Mouse (Mus musculus): ENCODE measurements around the gene Acot13.

Acot13 gene

GRCm38 (mm10) chr13:24826116-24826515 is 5.2 kb downstream of the Acot13 start:
- no peak for DNase-seq

DNA sequence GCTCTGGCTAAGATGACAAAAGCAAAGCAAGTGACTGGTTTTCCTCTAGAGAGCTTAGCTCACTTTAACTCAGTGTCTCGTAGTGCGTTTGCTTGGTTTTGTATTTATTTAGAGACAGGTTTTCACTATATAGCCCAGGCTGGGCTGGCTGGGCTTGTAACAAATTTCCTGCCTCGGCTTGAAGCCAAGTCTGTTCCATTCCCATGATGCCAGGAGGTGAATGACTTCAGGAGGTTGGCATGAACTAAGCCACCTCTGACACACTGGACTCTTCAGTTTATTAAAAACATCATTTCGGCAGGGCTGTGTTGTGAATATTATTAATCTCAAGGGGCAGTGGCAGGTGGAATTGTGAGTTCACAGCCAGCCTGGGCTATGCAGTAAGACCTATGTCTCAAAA is 5.8 kb downstream of the Acot13 start:
- DNase-seq: no peak

GRCm38 (mm10) chr13:24824647-24825046 is 6.7 kb downstream of the Acot13 start:
- DNase-seq: no peak

DNA sequence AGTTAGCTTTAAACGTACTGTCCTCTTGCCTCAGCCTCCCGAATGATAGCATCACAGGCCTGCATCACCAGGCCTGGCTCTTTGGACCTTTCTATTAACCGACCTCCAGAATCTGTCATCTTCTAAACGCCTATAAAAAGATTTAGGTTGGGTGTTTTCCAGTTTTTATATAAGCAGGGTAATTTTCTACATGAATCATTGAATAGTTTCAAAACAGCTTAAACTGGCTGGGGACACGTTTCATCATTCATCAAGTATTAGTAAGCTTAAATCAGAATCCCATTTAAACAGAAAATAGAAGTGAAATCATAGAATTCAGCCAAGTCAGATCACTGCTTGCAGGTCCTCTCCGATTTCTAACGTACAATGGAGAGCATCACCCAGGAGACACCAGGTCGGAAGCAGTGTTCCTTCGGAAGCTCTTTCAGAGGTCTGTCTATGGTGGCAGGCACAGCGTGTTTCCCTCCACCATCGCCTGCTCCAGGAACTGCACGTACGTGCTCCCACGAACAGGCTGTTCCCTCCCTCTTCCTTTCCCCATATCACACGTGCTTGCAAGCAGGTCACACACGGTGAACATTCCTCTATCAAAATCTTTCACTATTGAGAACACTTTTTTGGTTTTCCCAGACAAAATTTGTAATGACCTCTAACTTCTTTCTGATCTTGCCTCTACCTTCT is 8.5 kb downstream of the Acot13 start:
- DNase-seq: no peak

DNA sequence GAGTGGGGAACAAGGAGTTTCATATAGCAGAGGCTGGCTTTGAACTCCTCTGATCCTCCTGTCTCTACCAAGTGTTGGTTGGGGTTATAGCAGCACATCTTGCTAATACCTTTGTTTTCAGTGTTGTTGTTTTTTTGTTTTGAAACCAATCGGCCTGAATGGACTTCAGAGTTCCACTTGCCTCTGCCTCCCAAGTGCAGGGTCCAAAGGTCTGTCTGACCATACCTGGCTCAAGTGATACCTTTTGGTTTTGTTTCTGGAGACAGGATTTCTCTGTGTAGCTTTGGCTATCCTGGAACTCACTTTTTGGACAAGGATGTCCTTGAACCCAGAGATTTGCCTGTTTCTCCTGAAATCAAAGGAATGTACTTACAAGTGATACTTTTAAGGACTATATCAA is 11.4 kb downstream of the Acot13 start:
- no peak for DNase-seq

DNA sequence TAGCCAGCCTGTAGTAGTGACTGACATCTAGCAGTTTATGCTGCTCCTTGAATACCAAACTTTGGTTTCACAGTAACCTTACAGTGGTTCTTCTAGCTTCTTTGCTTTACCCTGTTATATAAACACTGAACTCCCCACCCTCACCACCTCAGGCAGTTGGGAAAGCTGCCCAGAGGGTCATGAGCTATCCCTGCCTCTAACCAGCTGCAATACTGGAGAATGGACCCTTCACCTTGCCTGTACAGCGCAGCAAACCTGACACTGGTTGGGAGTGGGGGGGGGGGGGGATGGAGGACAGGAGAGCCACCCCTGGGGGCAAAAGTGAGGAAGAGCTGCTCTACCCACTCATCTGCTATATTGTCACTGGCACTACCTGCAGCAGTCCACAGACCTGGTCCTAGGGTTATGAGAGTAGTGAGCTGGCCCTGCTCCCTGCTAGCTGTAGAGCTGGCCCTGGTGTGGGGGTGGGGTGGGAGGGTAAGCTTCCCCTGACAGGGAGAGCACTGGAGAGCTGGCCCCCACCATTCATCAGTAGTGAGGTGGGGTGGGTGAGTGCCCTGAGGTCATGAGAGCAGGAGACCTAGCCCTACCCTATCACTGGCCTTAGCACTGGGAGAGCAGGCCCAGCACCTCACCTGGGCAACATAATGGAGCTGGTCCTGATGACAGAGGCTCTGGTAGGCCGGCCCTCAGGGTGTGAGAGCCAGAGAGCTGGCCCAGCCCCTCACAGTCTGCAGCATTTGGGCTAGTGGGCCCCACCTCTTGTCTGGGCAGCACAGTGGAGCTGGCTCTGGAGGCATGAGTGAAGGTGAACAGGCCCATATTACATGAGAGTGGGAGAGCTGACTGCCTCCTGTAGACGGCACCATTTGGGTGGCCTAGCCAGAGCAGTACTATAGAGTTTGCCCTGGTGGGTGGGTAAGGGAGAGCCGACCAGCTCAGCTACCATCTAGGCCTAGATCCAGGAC is 14.9 kb downstream of the Acot13 start:
- DNase-seq: no peak

- DNase-seq: no peak
Observed at GRCm38 (mm10) chr13:24814616-24815015, 16.7 kb downstream of the Acot13 start.

DNA sequence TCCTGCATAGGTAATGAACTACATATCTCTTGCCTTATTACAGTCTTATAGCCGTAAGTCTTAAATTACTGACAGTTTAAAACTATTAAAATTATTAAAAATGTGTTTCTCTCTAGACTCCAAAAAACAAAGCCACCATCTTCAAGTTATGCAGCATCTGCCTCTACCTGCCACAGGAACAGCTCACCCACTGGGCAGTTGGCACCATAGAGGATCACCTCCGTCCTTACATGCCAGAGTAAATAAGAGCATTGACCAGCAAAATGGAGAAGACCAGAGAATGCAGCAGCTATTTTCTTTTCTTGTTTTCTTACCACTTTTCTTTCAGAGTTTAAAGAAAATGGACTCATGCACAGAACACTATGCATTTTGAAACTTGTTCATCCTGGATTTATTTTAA is 18.8 kb downstream of the Acot13 start:
- DNase-seq: no peak

DNA sequence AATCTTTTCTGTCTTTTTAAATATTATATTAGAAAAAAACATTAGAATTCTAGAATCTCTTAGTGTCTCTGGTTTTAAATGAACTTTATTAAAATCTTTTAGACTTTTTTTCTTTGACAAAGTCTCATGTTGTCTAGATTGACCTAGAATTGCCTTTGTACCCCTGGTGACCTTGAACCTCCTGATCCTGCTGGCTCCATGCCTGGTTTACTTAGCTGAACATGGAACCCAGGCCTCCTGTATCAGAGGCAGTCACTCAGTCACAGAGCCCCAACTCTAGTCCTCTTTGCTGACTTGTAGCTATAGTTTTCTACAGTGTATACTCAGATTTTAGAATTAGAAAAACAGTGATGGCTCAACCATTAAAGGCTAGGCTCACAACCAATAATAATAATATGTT is 25.3 kb downstream of the Acot13 start:
- DNase-seq: no peak

- DNase-seq: no peak
Observed at GRCm38 (mm10) chr13:24803196-24803595, 28.1 kb downstream of the Acot13 start.

- peak; percentile 14 for DNase-seq
Observed at GRCm38 (mm10) chr13:24802131-24802691, 29.1 kb downstream of the Acot13 start.

DNA sequence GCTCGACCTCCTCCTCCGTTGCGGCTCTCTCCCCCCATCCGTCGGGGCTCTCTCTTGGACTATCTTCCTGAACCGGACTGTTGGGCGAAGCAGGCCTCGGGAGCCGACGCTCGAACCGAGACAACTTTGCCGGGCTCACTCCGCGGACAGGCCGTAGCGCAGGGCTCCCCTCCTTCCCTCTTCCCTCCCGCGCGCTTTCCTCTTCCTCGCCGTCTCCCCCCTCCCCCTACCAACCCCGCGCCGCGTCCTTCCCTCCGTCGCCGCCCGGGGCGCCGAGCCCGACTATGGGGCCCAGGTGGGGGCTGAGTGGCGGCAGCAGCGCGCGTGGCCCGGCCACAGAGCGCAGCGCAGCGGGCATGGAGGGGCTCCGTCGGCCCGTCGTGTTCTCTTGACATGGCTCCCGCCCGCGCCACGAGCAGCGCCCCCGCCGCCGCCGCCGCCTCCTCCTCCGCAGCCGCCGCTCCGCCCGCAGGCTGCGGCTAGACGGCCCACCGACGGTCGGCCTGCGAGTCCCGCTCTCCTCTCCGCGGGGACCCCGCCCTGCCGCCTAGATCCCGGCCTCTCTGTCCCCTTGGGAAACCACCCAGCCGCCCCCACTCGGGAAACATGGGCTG is 29.9 kb downstream of the Acot13 start, which contains the start of gene BC005537:
TSS of gene BC005537 (plus strand) at position 350 of the 614 bp plus-strand sequence.
- DNase-seq: peak; percentile 58

DNA sequence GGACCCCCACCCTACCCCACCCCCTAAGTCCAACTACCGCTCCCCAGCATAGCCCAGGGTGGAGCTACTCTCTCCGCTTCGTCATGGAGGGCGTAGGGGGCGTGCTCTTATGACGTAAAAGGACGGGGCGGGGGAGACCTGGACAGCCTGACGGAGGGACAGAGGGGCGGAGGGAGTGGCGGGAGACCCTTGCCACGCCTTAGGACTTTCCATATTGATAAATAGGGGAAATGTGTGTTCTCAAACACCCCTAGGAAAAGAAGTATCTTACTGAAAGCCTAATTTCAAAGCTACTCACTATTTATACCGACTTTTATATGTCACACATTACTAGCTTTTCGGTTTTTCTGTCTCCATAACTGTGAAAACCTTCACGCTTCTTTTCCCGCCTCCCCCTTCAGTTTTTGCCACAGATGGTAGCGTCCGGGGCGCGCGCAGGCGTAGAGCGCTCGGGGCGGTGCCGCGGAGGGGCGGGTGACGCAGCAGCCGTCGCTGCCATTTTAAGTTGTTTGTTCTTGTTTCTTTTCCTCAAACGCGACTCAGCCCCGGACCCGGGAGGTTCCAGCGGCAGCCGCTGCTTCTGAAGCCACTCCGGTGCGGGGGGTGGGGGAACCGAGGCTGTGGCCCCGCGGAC is 30.5 kb downstream of the Acot13 start:
- peak; percentile 98 for DNase-seq

GRCm38 (mm10) chr13:24799925-24800673 is 31.2 kb downstream of the Acot13 start:
- peak; percentile 34 for DNase-seq

DNA sequence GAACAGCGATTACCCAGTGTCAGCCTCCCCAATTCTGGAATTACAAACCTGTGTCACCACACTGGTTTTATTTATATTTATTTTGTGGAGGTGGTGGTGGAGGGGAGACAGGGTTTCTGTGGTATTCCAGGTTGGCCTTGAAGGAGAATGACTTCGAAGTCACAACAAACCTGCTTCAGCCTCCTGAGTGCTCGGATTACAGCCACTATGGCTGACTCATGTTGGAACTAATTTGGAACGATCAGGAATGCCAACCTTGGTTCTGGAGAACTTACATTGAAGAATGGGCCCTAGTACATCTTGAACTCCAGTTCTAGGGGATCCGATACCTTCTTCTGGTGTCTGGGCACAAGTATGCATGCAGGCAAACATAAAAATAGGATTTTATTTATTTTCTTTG is 32.0 kb downstream of the Acot13 start:
- no peak for DNase-seq

DNA sequence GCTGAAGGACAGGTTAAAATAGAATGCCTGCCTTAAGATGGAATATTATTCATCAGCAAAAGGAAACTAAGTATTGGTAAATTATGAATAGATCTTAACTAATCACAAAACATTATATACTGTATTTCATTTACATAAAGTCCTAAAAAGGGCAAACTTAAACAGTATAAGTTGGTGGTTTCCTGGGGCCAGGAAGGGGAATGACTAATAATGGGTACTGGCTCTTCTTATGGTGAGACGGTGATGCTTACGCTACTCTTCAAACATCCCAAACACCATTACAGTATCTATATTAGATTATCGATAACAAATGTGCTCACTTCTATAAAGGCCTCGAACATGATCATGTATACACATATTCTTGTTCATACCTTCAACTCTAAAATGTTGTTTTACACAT is 32.7 kb downstream of the Acot13 start:
- DNase-seq: no peak

GRCm38 (mm10) chr13:24792411-24793045 is 38.8 kb downstream of the Acot13 start:
- no peak for DNase-seq

DNA sequence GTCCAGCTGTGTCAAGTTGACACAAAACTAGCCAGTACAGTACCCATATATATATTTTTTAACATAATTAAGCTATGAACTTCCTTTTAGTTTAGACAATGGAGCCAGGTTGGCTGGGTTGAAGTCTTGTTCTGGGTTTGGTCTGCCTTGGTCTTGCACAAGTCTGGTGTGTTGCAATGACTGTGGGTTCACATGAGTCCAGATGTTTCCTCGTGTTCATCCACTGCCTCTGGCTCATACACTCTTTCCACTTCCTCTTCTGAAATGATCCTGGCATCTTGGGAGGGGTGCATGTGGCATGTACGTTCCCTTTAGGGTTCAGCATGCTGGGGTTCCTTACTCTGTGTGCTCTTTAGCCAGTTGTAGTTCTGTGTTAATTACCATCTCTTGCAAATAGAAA is 40.0 kb downstream of the Acot13 start:
- peak; percentile 51 for DNase-seq

DNA sequence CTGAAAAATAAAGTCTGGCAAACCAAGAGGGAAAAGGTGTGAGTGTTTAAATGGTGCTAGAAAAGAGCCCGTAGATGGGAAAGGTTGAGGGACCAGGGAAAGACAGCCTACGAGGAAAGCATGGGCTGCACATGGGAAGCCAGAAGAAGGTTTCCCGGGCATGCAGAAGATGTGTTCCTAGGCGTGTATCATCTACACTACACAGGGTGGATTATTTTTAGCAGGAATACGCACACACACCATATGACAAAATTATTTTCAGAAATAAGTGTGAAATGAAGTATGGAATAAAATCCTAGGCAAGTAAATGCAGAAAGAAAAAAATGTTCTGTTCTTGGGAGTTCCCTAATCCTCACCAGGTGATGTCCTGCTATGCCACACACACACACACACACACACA is 43.9 kb downstream of the Acot13 start:
- no peak for DNase-seq

DNA sequence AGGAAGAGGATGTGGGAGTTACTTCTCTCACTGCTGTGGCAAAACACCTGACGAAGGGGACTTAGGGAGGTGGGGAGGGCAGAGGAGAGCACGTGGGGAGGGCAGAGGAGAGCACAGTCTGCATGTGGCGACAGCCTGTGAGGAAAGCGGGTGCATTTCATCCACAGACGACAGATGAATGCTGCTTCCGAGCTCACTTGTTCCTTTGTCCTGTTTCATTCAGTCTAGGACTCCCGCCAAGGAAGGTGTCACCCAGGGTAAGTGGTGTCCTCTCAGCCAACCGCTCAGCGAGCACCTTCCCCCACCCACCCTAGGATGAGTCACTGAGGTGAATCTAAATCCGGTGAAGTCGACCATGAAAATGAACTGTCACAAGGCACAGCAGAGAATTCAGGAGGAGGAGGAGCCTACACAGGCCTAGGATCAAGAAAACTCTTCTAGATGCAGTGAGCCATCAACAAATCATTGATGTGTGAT is 45.3 kb downstream of the Acot13 start:
- no peak for DNase-seq

DNA sequence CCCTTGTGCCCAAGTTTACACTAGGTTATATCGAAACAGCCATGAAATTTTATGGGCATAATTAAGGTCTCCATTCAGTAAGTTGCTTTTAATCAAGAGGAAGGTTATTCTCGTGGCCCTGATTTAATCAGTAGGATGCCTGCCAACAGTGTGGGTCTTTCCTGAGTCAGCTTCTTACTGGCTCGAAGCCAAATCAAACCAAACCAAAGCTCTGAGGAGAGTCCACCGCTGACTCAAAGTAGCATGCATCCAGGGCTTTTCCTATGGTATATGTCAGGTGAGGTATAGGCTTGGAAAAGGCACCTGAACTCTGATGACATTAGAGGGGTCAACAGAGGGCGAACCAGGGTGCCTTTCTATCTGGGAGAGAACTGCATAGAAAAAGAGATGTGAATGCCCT is 49.4 kb downstream of the Acot13 start:
- peak; percentile 27 for DNase-seq

All from lung, postnatal 14 days (tissue).